Mouse (Mus musculus): Measurements from ENCODE around the gene Rbp3.

DNA sequence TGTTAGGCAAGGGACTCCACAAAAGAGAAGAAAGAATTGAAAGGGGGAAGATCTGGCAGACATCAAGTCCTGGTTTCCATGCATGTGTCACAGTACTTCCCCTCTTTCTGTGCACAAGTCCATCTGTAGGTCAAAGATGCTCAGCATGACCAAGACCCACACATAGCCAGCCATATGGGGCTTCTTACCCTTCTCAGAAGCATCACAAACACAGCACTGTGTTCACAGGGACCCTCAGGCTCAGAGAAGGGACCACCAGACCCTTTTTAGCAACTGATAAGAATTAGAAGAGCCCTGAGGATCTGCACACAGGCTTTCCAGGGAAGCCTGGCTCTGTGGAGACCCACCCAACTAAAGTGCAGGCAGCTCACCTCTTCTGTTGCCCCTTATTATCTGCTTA is 46.3 kb downstream of the Rbp3 start:
- no peak for TF ChIP-seq POLR2A (IDR thresholded peaks at IDR 0.05; ENCODE audit: low read depth, low read length)
- TF ChIP-seq CTCF (IDR thresholded peaks at IDR 0.05; ENCODE audit: extremely low read depth, insufficient read length, insufficient replicate concordance, low read depth, low read length) = no peak

All from small intestine, adult 2 months (tissue).